Mouse (Mus musculus): Measurements from ENCODE around the gene Fam180a.

DNA sequence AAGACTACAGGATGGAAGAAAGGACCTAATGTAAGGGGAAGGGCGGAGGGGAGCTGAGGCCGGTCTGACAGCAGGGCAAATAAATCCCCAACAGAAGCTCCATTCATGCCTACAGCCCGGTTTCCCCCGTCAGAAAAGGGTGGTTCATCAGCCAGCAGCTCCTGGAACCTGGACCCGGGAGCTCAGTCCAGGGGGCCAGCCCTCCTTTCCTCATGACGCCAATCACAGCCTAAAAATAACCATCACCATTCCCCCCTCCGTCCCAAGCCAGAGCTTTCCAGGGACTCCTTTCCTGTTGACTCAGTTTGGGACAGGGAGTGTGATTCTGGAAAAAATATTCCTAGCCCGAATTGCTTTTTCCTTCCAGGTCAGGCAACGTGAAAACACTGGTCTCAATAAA lies 36.7 kb upstream of the Fam180a start:
- TF ChIP-seq POLR2A (IDR thresholded peaks at IDR 0.05; ENCODE audit: low read depth, low read length) (no peak), CTCF (IDR thresholded peaks at IDR 0.05; ENCODE audit: extremely low read depth, insufficient read length, insufficient replicate concordance, low read depth, low read length) (no peak)

Data from small intestine, adult 2 months (tissue).